Mouse (Mus musculus) bone marrow macrophage, adult 2 months (primary cell): ENCODE results near the gene Actrt2.

ENCODE experiments used
- CTCF ChIP-seq: IDR thresholded peaks from 2 replicates; pipeline ENCODE4 v1.5.1; 2012; ENCODE audit warnings: low read depth, mild to moderate bottlenecking, low read length, moderate library complexity
- POLR2A ChIP-seq: IDR thresholded peaks from 2 replicates; pipeline ENCODE4 v1.6.1; 2012; ENCODE audit warnings: mild to moderate bottlenecking, low read depth, low read length, borderline replicate concordance

- TF ChIP-seq CTCF (no peak), POLR2A (no peak)
Measured at GRCm38 (mm10) chr4:154641296-154642110, 26.2 kb downstream of the Actrt2 start.
